Mouse (Mus musculus): Measurements from ENCODE around the gene Bola1. TPM values are rescaled to one million over a fixed set of nuclear protein-coding genes. Genes with fewer than 3 reads are reported as not detected.
"Not testable (repeated sequence)": the region's sequence is repeated elsewhere in the genome, so short reads cannot be mapped to it uniquely, and the experiment has no call there.

The Bola1 gene
- polyA plus RNA-seq (2012; fragmentation: generic; extraction: Trizol): 88.0 TPM

- Histone ChIP-seq H3K79me2 (ENCODE audit: control insufficient read depth, insufficient read depth) (no peaks in the 10 kb centered on the region), H3K4me3 (peak within 1 kb of the TSS; percentile 47), H3ac (ENCODE audit: control insufficient read depth, insufficient read length) (peak within 1 kb of the TSS; percentile 59), H3K4me2 (ENCODE audit: low read depth) (peak within 1 kb of the TSS; percentile 96), H3K36me3 (ENCODE audit: control insufficient read depth, insufficient read depth) (no peaks in the 10 kb centered on the region), H3K27me3 (ENCODE audit: control insufficient read depth, insufficient read depth, insufficient read length) (no peaks in the 10 kb centered on the region)
- peak in 1 of 3 experiments; percentile 23 for TF ChIP-seq MYOG (IDR thresholded peaks at IDR 0.05; ENCODE audit: control insufficient read depth in 1 of 3, insufficient read depth in 1 of 3, insufficient read length in 2 of 3, low read depth in 2 of 3)
- no peak for TF ChIP-seq CEBPB (IDR thresholded peaks at IDR 0.05; ENCODE audit: insufficient read depth, poor library complexity, severe bottlenecking)
- TF ChIP-seq TCF12 (IDR thresholded peaks at IDR 0.05; ENCODE audit: insufficient read depth, poor library complexity, severe bottlenecking): no peak
- TF ChIP-seq POLR2A (IDR thresholded peaks at IDR 0.05; ENCODE audit: insufficient read length, low read depth): peak; percentile 97
- TF ChIP-seq E2F4 (IDR thresholded peaks at IDR 0.05; ENCODE audit: insufficient read depth): no peak
- peak in 1 of 3 experiments; percentile 27 for TF ChIP-seq MYOD1 (IDR thresholded peaks at IDR 0.05; ENCODE audit: control insufficient read depth in 1 of 3, insufficient read length in 2 of 3, low read depth in 2 of 3)
- TF ChIP-seq REST (IDR thresholded peaks at IDR 0.05; ENCODE audit: insufficient read depth, insufficient read length): no peak
- TF ChIP-seq SRF (IDR thresholded peaks at IDR 0.05; ENCODE audit: control insufficient read depth, insufficient read length, low read depth): no peak
- TF ChIP-seq USF1 (IDR thresholded peaks at IDR 0.05; ENCODE audit: low read depth): no peak
- TF ChIP-seq POLR2AphosphoS2 (IDR thresholded peaks at IDR 0.05; ENCODE audit: insufficient read length, low read depth): peak; percentile 98
- no peak for TF ChIP-seq MAX (IDR thresholded peaks at IDR 0.05; ENCODE audit: low read depth)
- no peak for TF ChIP-seq TCF3 (IDR thresholded peaks at IDR 0.05; ENCODE audit: insufficient read length, low read depth)
Observed at GRCm38 (mm10) chr3:96219661-96220130, at the start of gene Bola1, which contains the start of gene Hist2h2ab. Gene Bola1 (minus strand): TSS chr3:96219709. Gene Hist2h2ab (plus strand): TSS chr3:96219865.

DNA sequence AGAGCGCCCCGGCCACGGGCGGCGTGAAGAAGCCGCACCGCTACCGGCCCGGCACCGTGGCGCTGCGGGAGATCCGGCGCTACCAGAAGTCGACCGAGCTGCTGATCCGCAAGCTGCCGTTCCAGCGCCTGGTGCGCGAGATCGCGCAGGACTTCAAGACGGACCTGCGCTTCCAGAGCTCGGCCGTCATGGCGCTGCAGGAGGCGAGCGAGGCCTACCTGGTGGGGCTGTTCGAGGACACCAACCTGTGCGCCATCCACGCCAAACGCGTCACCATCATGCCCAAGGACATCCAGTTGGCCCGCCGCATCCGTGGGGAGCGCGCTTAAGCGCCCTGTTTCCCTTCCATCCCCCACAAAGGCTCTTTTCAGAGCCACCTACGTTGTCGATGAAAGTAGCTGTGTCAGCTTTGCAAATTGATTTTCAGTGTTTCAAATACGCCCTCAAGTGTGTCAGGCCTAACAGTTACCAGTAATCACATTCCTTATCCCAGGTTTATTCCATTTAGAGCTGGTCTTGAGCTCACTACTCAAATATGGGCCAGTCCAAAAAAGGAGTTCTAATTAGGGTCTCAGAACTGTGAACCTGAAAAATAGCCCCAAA lies 49.4 kb upstream of the Bola1 start:
- Histone ChIP-seq H3K4me3 (peak overlapping the region; percentile 46), H3K4me2 (ENCODE audit: low read depth) (peak overlapping the region; percentile 82), H3ac (ENCODE audit: control insufficient read depth, insufficient read length) (peak overlapping the region; percentile 46)
- not testable (repeated sequence) for H3K27me3 ChIP-seq (ENCODE audit: control insufficient read depth, insufficient read depth, insufficient read length); H3K36me3 ChIP-seq (ENCODE audit: control insufficient read depth, insufficient read depth); H3K79me2 ChIP-seq (ENCODE audit: control insufficient read depth, insufficient read depth)
- TF ChIP-seq POLR2A (IDR thresholded peaks at IDR 0.05; ENCODE audit: insufficient read length, low read depth) (peak; percentile 84), POLR2AphosphoS2 (IDR thresholded peaks at IDR 0.05; ENCODE audit: insufficient read length, low read depth) (peak; percentile 90)

DNA sequence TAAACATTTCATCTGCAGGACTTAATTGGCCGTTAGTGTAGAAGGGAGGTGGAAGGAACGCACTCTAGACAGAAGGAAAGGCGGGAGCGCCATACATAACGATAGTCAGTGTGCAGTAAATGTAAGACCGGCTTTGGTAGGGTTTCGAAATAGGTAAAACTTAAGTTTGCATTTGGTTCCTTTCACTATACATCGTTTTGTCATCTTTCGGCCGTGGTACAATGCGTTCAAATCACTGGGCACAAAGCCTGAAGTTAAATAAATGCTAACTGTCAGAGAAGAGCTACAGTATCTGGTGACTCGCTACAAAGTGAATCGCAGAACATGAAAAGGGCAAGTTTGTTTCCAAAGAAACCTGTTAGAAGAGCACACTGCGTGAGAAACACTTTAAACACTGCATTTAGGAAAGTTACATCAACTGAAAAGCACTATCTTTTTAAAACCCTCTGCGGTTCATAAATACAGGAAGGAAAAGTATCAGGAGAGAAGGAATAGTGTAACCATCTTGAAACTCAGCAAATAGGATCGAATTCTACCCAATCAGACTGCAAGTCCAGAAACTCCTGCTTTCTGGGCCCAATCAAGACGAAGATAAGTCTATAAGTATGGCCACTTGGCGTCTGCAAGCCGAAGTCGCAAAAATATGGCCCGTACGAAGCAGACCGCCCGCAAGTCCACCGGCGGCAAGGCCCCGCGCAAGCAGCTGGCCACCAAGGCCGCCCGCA lies 48.7 kb upstream of the Bola1 start, which contains the start of gene Hist2h3b:
Gene Hist2h3b, plus strand, starts transcription at position 604 of the 725 bp plus-strand sequence.
- H3K4me3 ChIP-seq: peak within 1 kb of the TSS; percentile 46
- no peaks in the 10 kb centered on the region for H3K36me3 ChIP-seq (ENCODE audit: control insufficient read depth, insufficient read depth)
- TF ChIP-seq POLR2A (IDR thresholded peaks at IDR 0.05; ENCODE audit: insufficient read length, low read depth) (peak; percentile 85), SRF (IDR thresholded peaks at IDR 0.05; ENCODE audit: control insufficient read depth, insufficient read length, low read depth) (no peak), REST (IDR thresholded peaks at IDR 0.05; ENCODE audit: insufficient read depth, insufficient read length) (no peak), MAX (IDR thresholded peaks at IDR 0.05; ENCODE audit: low read depth) (no peak), POLR2AphosphoS2 (IDR thresholded peaks at IDR 0.05; ENCODE audit: insufficient read length, low read depth) (peak; percentile 92), CEBPB (IDR thresholded peaks at IDR 0.05; ENCODE audit: insufficient read depth, poor library complexity, severe bottlenecking) (0 out of 2 replicates have a peak, but pooled peaks have one; percentile 40)
- peak within 1 kb of the TSS; percentile 46 for H3ac ChIP-seq (ENCODE audit: control insufficient read depth, insufficient read length)
- H3K4me2 ChIP-seq (ENCODE audit: low read depth): peak within 1 kb of the TSS; percentile 82
- no peaks in the 10 kb centered on the region for H3K27me3 ChIP-seq (ENCODE audit: control insufficient read depth, insufficient read depth, insufficient read length)
- H3K79me2 ChIP-seq (ENCODE audit: control insufficient read depth, insufficient read depth): no peaks in the 10 kb centered on the region

DNA sequence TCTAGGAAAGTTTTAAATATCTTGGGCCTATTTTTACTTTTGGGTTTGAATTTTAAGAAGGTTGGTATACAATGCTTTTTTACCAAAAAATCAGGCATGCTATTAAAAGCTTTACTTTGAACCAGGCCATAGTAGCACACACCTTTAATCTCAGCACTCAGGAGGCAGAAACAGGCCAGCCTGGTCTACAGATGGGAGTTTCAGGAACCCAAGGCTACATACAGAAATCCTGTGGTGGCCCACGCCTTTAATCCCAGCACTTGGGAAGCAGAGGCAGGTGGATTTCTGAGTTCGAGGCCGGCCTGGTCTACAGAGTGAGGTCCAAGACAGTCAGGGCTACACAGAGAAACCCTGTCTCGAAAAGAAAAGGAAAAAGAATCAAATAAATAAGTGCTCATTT lies 48.0 kb upstream of the Bola1 start:
- Histone ChIP-seq H3K4me3 (peak overlapping the region; percentile 46), H3ac (ENCODE audit: control insufficient read depth, insufficient read length) (no peak overlapping the region), H3K79me2 (ENCODE audit: control insufficient read depth, insufficient read depth) (no peaks in the 10 kb centered on the region), H3K4me2 (ENCODE audit: low read depth) (peak overlapping the region; percentile 82), H3K27me3 (ENCODE audit: control insufficient read depth, insufficient read depth, insufficient read length) (no peaks in the 10 kb centered on the region), H3K36me3 (ENCODE audit: control insufficient read depth, insufficient read depth) (no peaks in the 10 kb centered on the region)
- TF ChIP-seq POLR2AphosphoS2 (IDR thresholded peaks at IDR 0.05; ENCODE audit: insufficient read length, low read depth) (no peak), E2F4 (IDR thresholded peaks at IDR 0.05; ENCODE audit: insufficient read depth) (no peak), TCF12 (IDR thresholded peaks at IDR 0.05; ENCODE audit: insufficient read depth, poor library complexity, severe bottlenecking) (no peak), MYOD1 (IDR thresholded peaks at IDR 0.05; ENCODE audit: control insufficient read depth in 1 of 3, insufficient read length in 2 of 3, low read depth in 2 of 3) (no peak), MYOG (IDR thresholded peaks at IDR 0.05; ENCODE audit: control insufficient read depth in 1 of 3, insufficient read depth in 1 of 3, insufficient read length in 2 of 3, low read depth in 2 of 3) (no peak), MAX (IDR thresholded peaks at IDR 0.05; ENCODE audit: low read depth) (no peak), TCF3 (IDR thresholded peaks at IDR 0.05; ENCODE audit: insufficient read length, low read depth) (no peak), POLR2A (IDR thresholded peaks at IDR 0.05; ENCODE audit: insufficient read length, low read depth) (no peak), USF1 (IDR thresholded peaks at IDR 0.05; ENCODE audit: low read depth) (no peak), CEBPB (IDR thresholded peaks at IDR 0.05; ENCODE audit: insufficient read depth, poor library complexity, severe bottlenecking) (no peak), SRF (IDR thresholded peaks at IDR 0.05; ENCODE audit: control insufficient read depth, insufficient read length, low read depth) (no peak), REST (IDR thresholded peaks at IDR 0.05; ENCODE audit: insufficient read depth, insufficient read length) (no peak)
